Mouse (Mus musculus) C2C12 (cell line): ENCODE results near the gene Slco4a1.

ENCODE experiments used
- CEBPB ChIP-seq: IDR thresholded peaks from one replicate; pipeline ENCODE4 v1.6.1; 2011; ENCODE audit warnings: low read depth, mild to moderate bottlenecking, control low read depth, moderate library complexity
- CTCF ChIP-seq: IDR thresholded peaks from one replicate; pipeline ENCODE4 v1.5.1; 2011; ENCODE audit not compliant: control insufficient read depth, insufficient read depth, insufficient read length
- FOSL1 ChIP-seq: IDR thresholded peaks from one replicate; pipeline ENCODE4 v1.8.0; 2011; ENCODE audit warnings: mild to moderate bottlenecking, low read length; ENCODE audit not compliant: poor library complexity, insufficient read depth, severe bottlenecking
- MAX ChIP-seq: IDR thresholded peaks from one replicate; pipeline ENCODE4 v1.6.1; 2011; ENCODE audit warnings: mild to moderate bottlenecking, control low read depth
- MYOD1 ChIP-seq: IDR thresholded peaks from one replicate; pipeline ENCODE4 v1.6.1; 2011; ENCODE audit warnings: low read depth; ENCODE audit not compliant: control insufficient read depth, insufficient read length
- USF1 ChIP-seq: IDR thresholded peaks from one replicate; pipeline ENCODE4 v1.6.1; 2011; ENCODE audit warnings: low read depth, mild to moderate bottlenecking, control low read depth, moderate library complexity

DNA sequence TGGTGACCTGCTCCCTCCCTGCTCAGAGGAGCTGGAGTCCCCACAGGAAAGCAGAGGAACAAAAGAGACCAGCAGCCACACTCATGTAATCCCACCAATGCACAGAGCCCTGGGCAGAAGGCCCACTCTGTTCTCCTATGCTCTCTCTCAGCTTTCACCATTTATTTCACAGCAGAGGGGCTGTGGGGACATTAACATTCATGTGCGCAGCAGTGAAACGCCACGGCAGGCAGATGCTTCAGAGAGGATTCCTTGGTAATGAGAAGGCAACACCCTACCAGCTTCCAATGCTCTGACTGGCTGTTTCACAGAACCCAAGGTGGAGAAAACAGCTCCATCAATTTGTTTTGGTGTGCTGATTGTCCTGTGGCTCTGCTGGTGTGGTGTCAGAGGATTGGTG is 29.3 kb downstream of the Slco4a1 start:
- TF ChIP-seq CTCF, result no peak
- TF ChIP-seq FOSL1, result no peak
- TF ChIP-seq USF1, result no peak
- TF ChIP-seq MYOD1, result no peak
- no peak for TF ChIP-seq MAX
- no peak for TF ChIP-seq CEBPB
